8 mouse cellular contexts compared by ENCODE assay signal in genomic region chr5:100498436-100499180, GRCm38 (mm10). TPM values are rescaled to one million over a fixed set of nuclear protein-coding genes. Genes with fewer than 3 reads are reported as not detected.
DNase-seq lines count a peak whose midpoint lies in the region; ATAC-seq lines count a peak whose summit lies in the region.

No protein-coding gene starts in this region.

- peak overlapping the region; percentile 79 for H3K9ac ChIP-seq in forebrain, embryonic 11.5 days (ENCODE audit: low read length)
- peak overlapping the region; percentile 73 for H3K9ac ChIP-seq in heart, embryonic 15.5 days
- H3K9ac ChIP-seq in liver, embryonic 15.5 days: peak overlapping the region; percentile 91
- peak overlapping the region; percentile 58 for H3K9ac ChIP-seq in stomach, embryonic 15.5 days

- H3K9me3 ChIP-seq in forebrain, embryonic 11.5 days (ENCODE audit: control insufficient read depth, low read length): no peaks in the 10 kb centered on the region
- H3K9me3 ChIP-seq in heart, embryonic 15.5 days (replicated peaks): no peaks in the 10 kb centered on the region
- no peaks in the 10 kb centered on the region for H3K9me3 ChIP-seq in liver, embryonic 15.5 days (replicated peaks)
- no peaks in the 10 kb centered on the region for H3K9me3 ChIP-seq in stomach, embryonic 15.5 days

- DNase-seq in CD8-positive naive resting alpha-beta T cell, adult 2 months (ENCODE audit: low read depth in 2 of 2, low spot score in 2 of 2): peak; percentile 71 to 74
- DNase-seq in c-Kit-negative CD71-positive TER-119-positive erythroid progenitor cells, embryonic 14.5 days (ENCODE audit: low read depth, low spot score): peak; percentile 77
- peak; percentile 89 for DNase-seq in forebrain, embryonic 11.5 days (ENCODE audit: low spot score)
- DNase-seq in kidney, postnatal 14 days: peak; percentile 89
- DNase-seq in neural tube, embryonic 10.5 days (ENCODE audit: extremely low spot score, low spot score): peak; percentile 73

- no peaks in the 10 kb centered on the region for H3K27me3 ChIP-seq in forebrain, embryonic 11.5 days (ENCODE audit: control insufficient read depth, insufficient read depth, low read length)
- H3K27me3 ChIP-seq in heart, embryonic 15.5 days: no peaks in the 10 kb centered on the region
- H3K27me3 ChIP-seq in liver, embryonic 15.5 days: 0 out of 2 replicates have a peak, but pooled peaks cover 3% of the 10 kb centered on the region
- no peaks in the 10 kb centered on the region for H3K27me3 ChIP-seq in stomach, embryonic 15.5 days (replicated peaks)

- H3K27ac ChIP-seq in forebrain, embryonic 11.5 days (ENCODE audit: low read depth, low read length): peak overlapping the region; percentile 39; the same call in 1 of the 2 replicates
- peak overlapping the region; percentile 72 for H3K27ac ChIP-seq in heart, embryonic 15.5 days
- peak overlapping the region; percentile 97 for H3K27ac ChIP-seq in liver, embryonic 15.5 days (replicated peaks)
- peak overlapping the region; percentile 87 for H3K27ac ChIP-seq in stomach, embryonic 15.5 days

- no peaks in the 10 kb centered on the region; the same call in 1 of the 2 replicates for H3K4me1 ChIP-seq in forebrain, embryonic 11.5 days (replicated peaks; ENCODE audit: control insufficient read depth, insufficient read depth, low read length)
- H3K4me1 ChIP-seq in heart, embryonic 15.5 days (replicated peaks): peaks cover 23% of the 10 kb centered on the region
- peaks cover 41% of the 10 kb centered on the region for H3K4me1 ChIP-seq in liver, embryonic 15.5 days (replicated peaks)
- peaks cover 8% of the 10 kb centered on the region; the same call in 1 of the 2 replicates for H3K4me1 ChIP-seq in stomach, embryonic 15.5 days

- peak; percentile 55 for ATAC-seq in forebrain, embryonic 11.5 days (replicated peaks; ENCODE audit: low FRiP score)
- ATAC-seq in heart, embryonic 15.5 days (replicated peaks; ENCODE audit: insufficient number of reproducible peaks, insufficient read depth, low FRiP score, low read depth): peak; percentile 69
- ATAC-seq in liver, embryonic 15.5 days (ENCODE audit: insufficient read depth): peak; percentile 83
- ATAC-seq in stomach, embryonic 15.5 days (ENCODE audit: insufficient read depth, low FRiP score, low read depth): peak; percentile 86

- 2% methylated on average over 38 of the region's 46 CpGs for WGBS in forebrain, embryonic 11.5 days
- WGBS in heart, embryonic 15.5 days: 1% methylated on average over 46 of the region's 46 CpGs
- under 1% methylated on average over 46 of the region's 46 CpGs for WGBS in liver, embryonic 15.5 days (ENCODE audit: insufficient replicate concordance)
- under 1% methylated on average over 46 of the region's 46 CpGs for WGBS in stomach, embryonic 15.5 days

- H3K36me3 ChIP-seq in forebrain, embryonic 11.5 days (ENCODE audit: control insufficient read depth, insufficient read depth, low read length): no peaks in the 10 kb centered on the region
- no peaks in the 10 kb centered on the region for H3K36me3 ChIP-seq in heart, embryonic 15.5 days
- H3K36me3 ChIP-seq in liver, embryonic 15.5 days (replicated peaks): no peaks in the 10 kb centered on the region
- H3K36me3 ChIP-seq in stomach, embryonic 15.5 days: no peaks in the 10 kb centered on the region

- peak overlapping the region; percentile 79 for H3K4me3 ChIP-seq in forebrain, embryonic 11.5 days (ENCODE audit: low read depth, low read length)
- H3K4me3 ChIP-seq in heart, embryonic 15.5 days: peak overlapping the region; percentile 72
- H3K4me3 ChIP-seq in liver, embryonic 15.5 days (replicated peaks): peak overlapping the region; percentile 79
- H3K4me3 ChIP-seq in stomach, embryonic 15.5 days (replicated peaks): peak overlapping the region; percentile 85

- peak overlapping the region; percentile 92 for H3K4me2 ChIP-seq in forebrain, embryonic 11.5 days (ENCODE audit: low read depth, low read length, severe bottlenecking)
- peak overlapping the region; percentile 96 for H3K4me2 ChIP-seq in heart, embryonic 15.5 days
- H3K4me2 ChIP-seq in liver, embryonic 15.5 days: peak overlapping the region; percentile 94
- peak overlapping the region; percentile 95 for H3K4me2 ChIP-seq in stomach, embryonic 15.5 days

RNA-seq across cellular contexts. Expression of gene Lin54, which starts 1.8 kb away (rescaled TPM):
- polyA plus RNA-seq in forebrain, embryonic 11.5 days (2014; fragmentation: Nextera tagmentation; extraction: Ambion mirVana): 18.5 and 22.0 TPM in 2 replicates
- 9.1 and 10.2 TPM in 2 replicates for polyA plus RNA-seq in heart, embryonic 15.5 days (2015; fragmentation: Nextera tagmentation; extraction: Ambion mirVana)
- polyA plus RNA-seq in liver, embryonic 15.5 days (2015; fragmentation: Nextera tagmentation; extraction: Ambion mirVana): 8.8 and 9.1 TPM in 2 replicates
- polyA plus RNA-seq in stomach, embryonic 15.5 days (2015; fragmentation: Nextera tagmentation; extraction: Ambion mirVana): 11.8 and 12.9 TPM in 2 replicates

RNA-seq across cellular contexts. Expression of gene Cops4, which starts 19.5 kb away (rescaled TPM):
- 227 and 231 TPM in 2 replicates for polyA plus RNA-seq in forebrain, embryonic 11.5 days (2014; fragmentation: Nextera tagmentation; extraction: Ambion mirVana)
- polyA plus RNA-seq in heart, embryonic 15.5 days (2015; fragmentation: Nextera tagmentation; extraction: Ambion mirVana): 134 and 137 TPM in 2 replicates
- polyA plus RNA-seq in liver, embryonic 15.5 days (2015; fragmentation: Nextera tagmentation; extraction: Ambion mirVana): 65.8 and 67.6 TPM in 2 replicates
- polyA plus RNA-seq in stomach, embryonic 15.5 days (2015; fragmentation: Nextera tagmentation; extraction: Ambion mirVana): 159 and 169 TPM in 2 replicates

Comparison
In these comparisons a context has a peak if more than half of its experiments do, and no peak if none do; other contexts are left out.
1. Peak in every context shown above with its lines: DNase-seq, ATAC-seq, H3K4me3 ChIP-seq and H3K27ac ChIP-seq.
2. H3K27ac ChIP-seq: peak in every context shown above with its lines; median percentile 97 in liver, embryonic 15.5 days; 87 in stomach, embryonic 15.5 days; 72 in heart, embryonic 15.5 days; 39 in forebrain, embryonic 11.5 days.